Mouse (Mus musculus): ENCODE results near the gene Asic2. TPM values are rescaled to one million over a fixed set of nuclear protein-coding genes. Genes with fewer than 3 reads are reported as not detected.

Gene Asic2
- polyA plus RNA-seq, 1 experiment: 0.75 TPM

DNA sequence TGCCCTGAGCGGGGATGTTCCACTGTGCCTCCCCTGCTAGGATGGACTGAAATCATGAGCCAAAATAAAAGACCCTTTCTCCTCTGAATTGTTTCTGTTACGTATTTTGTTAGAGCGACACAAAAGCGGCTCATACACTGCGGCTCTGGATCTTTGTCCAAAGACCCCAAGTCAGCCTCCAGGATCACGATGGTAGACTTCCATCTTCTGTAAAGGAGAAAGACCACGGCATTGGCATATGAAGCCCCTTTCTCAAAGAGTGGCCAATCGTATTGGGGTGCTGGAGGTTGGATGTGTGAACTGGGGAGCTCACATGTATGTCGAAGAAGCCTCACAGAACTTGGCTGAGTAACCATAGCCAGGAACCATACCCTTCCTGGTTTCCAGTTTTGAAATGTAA, 911.5 kb downstream of the Asic2 start:
- 97% methylated on average over 9 of the region's 9 CpGs for WGBS
- no peak for TF ChIP-seq CTCF (conservative IDR thresholded peaks at IDR 0.05; ENCODE audit: insufficient read depth, insufficient read length, low read depth, low read length)
- TF ChIP-seq POLR2A (IDR thresholded peaks at IDR 0.05; ENCODE audit: low read depth, low read length): no peak
- Histone ChIP-seq H3K27ac (ENCODE audit: insufficient read depth, low read depth, low read length) (no peak overlapping the region), H3K27me3 (replicated peaks; ENCODE audit: control insufficient read depth, insufficient read depth, low read length) (no peaks in the 10 kb centered on the region), H3K4me3 (ENCODE audit: insufficient read depth, low read depth, low read length) (no peak overlapping the region), H3K36me3 (ENCODE audit: control insufficient read depth, insufficient read depth, low read length) (no peaks in the 10 kb centered on the region), H3K4me1 (ENCODE audit: control insufficient read depth, insufficient read depth, low read length) (no peaks in the 10 kb centered on the region)
- DNase-seq: no peak

DNA sequence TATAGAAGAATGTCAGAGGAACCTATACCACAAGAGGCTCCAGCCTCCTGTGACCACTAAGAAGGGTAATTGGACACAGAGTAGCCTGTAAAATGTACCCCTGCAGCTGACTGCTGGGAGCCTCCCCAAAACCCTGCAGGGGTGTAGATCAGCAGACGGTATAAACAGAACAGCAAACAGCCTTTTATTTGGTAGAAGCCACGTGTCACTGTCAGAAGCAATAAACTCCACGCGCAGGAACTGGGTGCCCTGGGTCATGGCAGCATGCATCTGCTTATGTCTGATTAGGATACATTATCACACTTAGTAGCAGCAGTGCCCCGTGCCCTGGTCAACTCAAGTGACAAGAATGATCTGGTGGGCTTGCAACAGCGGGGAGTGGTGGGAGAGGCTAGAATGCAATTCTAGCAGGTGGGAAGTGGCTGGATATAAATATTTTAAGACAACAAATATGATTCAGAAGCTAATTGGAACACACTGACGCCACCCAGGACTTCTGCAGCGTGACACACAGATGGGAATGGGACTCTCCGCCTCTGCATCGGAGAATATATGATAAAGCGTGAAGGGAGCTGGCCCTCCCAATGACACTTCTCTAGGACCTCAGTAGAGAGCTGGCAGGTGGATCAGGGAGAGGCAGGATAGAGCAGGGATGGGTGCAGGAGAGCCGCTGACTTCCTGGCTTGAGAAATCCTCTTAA, 912.7 kb downstream of the Asic2 start:
- DNase-seq: no peak
- WGBS: 64% methylated on average over 12 of the region's 12 CpGs
- Histone ChIP-seq H3K27me3 (replicated peaks; ENCODE audit: control insufficient read depth, insufficient read depth, low read length) (no peaks in the 10 kb centered on the region), H3K27ac (ENCODE audit: insufficient read depth, low read depth, low read length) (no peak overlapping the region), H3K36me3 (ENCODE audit: control insufficient read depth, insufficient read depth, low read length) (no peaks in the 10 kb centered on the region), H3K4me3 (ENCODE audit: insufficient read depth, low read depth, low read length) (no peak overlapping the region), H3K4me1 (ENCODE audit: control insufficient read depth, insufficient read depth, low read length) (no peaks in the 10 kb centered on the region)
- TF ChIP-seq POLR2A (IDR thresholded peaks at IDR 0.05; ENCODE audit: low read depth, low read length) (no peak), CTCF (conservative IDR thresholded peaks at IDR 0.05; ENCODE audit: insufficient read depth, insufficient read length, low read depth, low read length) (no peak)

DNA sequence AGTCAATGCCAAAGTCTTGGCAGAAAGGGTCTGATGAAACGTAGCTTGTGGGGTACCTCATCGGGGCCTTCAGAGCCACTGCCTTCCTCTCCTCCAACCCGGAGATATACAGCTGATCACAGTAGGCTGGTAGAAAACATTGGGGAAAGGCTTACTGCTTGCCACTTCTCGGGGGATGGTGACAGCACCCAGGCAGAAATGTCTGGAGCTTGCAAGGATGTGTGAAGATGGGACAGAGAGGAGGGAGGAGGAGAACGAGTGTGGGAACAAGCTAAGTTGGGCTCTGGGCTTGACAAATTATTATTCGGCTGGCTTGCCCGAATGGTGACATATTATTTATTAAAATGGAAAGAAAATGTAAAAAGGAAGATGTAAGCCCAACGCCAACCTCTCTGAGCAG, 914.4 kb downstream of the Asic2 start:
- Histone ChIP-seq H3K27me3 (replicated peaks; ENCODE audit: control insufficient read depth, insufficient read depth, low read length) (no peaks in the 10 kb centered on the region), H3K4me1 (ENCODE audit: control insufficient read depth, insufficient read depth, low read length) (no peaks in the 10 kb centered on the region), H3K4me3 (ENCODE audit: insufficient read depth, low read depth, low read length) (no peak overlapping the region), H3K27ac (ENCODE audit: insufficient read depth, low read depth, low read length) (no peak overlapping the region), H3K36me3 (ENCODE audit: control insufficient read depth, insufficient read depth, low read length) (no peaks in the 10 kb centered on the region)
- TF ChIP-seq POLR2A (IDR thresholded peaks at IDR 0.05; ENCODE audit: low read depth, low read length): no peak
- no peak for TF ChIP-seq CTCF (conservative IDR thresholded peaks at IDR 0.05; ENCODE audit: insufficient read depth, insufficient read length, low read depth, low read length)
- 87% methylated on average over 8 of the region's 8 CpGs for WGBS
- DNase-seq: no peak

- H3K27me3 ChIP-seq (replicated peaks; ENCODE audit: control insufficient read depth, insufficient read depth, low read length): no peaks in the 10 kb centered on the region
- DNase-seq: no peak
- H3K4me3 ChIP-seq (ENCODE audit: insufficient read depth, low read depth, low read length): no peak overlapping the region
- H3K4me1 ChIP-seq (ENCODE audit: control insufficient read depth, insufficient read depth, low read length): no peaks in the 10 kb centered on the region
- no peaks in the 10 kb centered on the region for H3K36me3 ChIP-seq (ENCODE audit: control insufficient read depth, insufficient read depth, low read length)
- TF ChIP-seq POLR2A (IDR thresholded peaks at IDR 0.05; ENCODE audit: low read depth, low read length) (no peak), CTCF (conservative IDR thresholded peaks at IDR 0.05; ENCODE audit: insufficient read depth, insufficient read length, low read depth, low read length) (no peak)
- 29% methylated on average over 3 of the region's 3 CpGs for WGBS
- H3K27ac ChIP-seq (ENCODE audit: insufficient read depth, low read depth, low read length): no peak overlapping the region
These were observed 926.6 kb downstream of the Asic2 start for GRCm38 (mm10) chr11:81041671-81042070.

DNA sequence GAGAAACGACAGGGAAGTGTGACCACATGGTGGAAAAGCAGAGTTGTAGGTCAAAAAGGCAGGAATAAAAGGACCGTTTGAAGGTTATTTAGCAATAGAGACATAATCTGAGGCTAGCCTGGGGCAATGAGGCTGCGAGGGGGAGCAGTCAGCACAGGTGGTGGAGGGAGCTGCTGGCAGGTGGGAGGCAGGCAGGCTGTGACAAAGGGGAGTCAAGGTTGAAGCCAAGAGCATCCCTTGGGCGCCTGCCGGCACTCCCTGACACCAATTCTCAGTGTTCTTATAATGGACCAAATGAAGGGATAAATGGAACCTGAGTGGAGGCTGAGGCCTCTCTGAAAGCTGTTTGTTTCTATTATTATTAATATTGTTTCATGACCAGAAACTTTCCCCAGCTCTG, 928.3 kb downstream of the Asic2 start:
- H3K27ac ChIP-seq (ENCODE audit: insufficient read depth, low read depth, low read length): no peak overlapping the region
- no peak overlapping the region for H3K4me3 ChIP-seq (ENCODE audit: insufficient read depth, low read depth, low read length)
- no peaks in the 10 kb centered on the region for H3K4me1 ChIP-seq (ENCODE audit: control insufficient read depth, insufficient read depth, low read length)
- no peak for DNase-seq
- no peaks in the 10 kb centered on the region for H3K27me3 ChIP-seq (replicated peaks; ENCODE audit: control insufficient read depth, insufficient read depth, low read length)
- H3K36me3 ChIP-seq (ENCODE audit: control insufficient read depth, insufficient read depth, low read length): no peaks in the 10 kb centered on the region
- TF ChIP-seq CTCF (conservative IDR thresholded peaks at IDR 0.05; ENCODE audit: insufficient read depth, insufficient read length, low read depth, low read length) (no peak), POLR2A (IDR thresholded peaks at IDR 0.05; ENCODE audit: low read depth, low read length) (no peak)
- WGBS: 65% methylated on average over 5 of the region's 5 CpGs

GRCm38 (mm10) chr11:81032151-81032550, 936.1 kb downstream of the Asic2 start:
- TF ChIP-seq POLR2A (IDR thresholded peaks at IDR 0.05; ENCODE audit: low read depth, low read length) (no peak), CTCF (conservative IDR thresholded peaks at IDR 0.05; ENCODE audit: insufficient read depth, insufficient read length, low read depth, low read length) (no peak)
- DNase-seq: no peak
- Histone ChIP-seq H3K36me3 (ENCODE audit: control insufficient read depth, insufficient read depth, low read length) (no peaks in the 10 kb centered on the region), H3K27me3 (replicated peaks; ENCODE audit: control insufficient read depth, insufficient read depth, low read length) (no peaks in the 10 kb centered on the region), H3K27ac (ENCODE audit: insufficient read depth, low read depth, low read length) (no peak overlapping the region), H3K4me1 (ENCODE audit: control insufficient read depth, insufficient read depth, low read length) (no peaks in the 10 kb centered on the region), H3K4me3 (ENCODE audit: insufficient read depth, low read depth, low read length) (no peak overlapping the region)
- 71% methylated on average over 3 of the region's 3 CpGs for WGBS

DNA sequence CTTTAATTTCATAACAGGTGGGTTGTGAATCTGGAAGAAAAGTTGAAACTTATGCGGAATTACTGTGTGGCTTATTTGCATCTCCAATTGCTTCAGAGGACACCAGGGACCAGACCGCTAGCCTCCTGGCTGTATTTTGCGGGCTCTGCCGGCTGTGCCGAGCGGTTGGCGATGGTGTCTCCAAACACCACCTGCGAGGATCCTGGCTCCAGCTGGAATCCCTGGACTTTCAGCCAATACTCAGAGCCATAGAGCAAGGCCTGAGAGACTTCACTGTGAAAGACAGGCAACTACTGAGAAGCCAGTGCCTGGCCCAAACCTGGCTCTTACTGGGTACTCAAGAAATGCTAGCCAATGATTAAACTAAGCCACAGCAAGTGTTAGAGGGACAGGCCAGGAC, 953.5 kb downstream of the Asic2 start:
- TF ChIP-seq CTCF (conservative IDR thresholded peaks at IDR 0.05; ENCODE audit: insufficient read depth, insufficient read length, low read depth, low read length): no peak
- no peak for TF ChIP-seq POLR2A (IDR thresholded peaks at IDR 0.05; ENCODE audit: low read depth, low read length)

More for the DNA sequence above, 953.5 kb downstream of the Asic2 start:
- no peaks in the 10 kb centered on the region for H3K27me3 ChIP-seq (replicated peaks; ENCODE audit: control insufficient read depth, insufficient read depth, low read length)
- no peaks in the 10 kb centered on the region for H3K4me1 ChIP-seq (ENCODE audit: control insufficient read depth, insufficient read depth, low read length)
- DNase-seq: no peak
- WGBS: 96% methylated on average over 8 of the region's 8 CpGs
- no peak overlapping the region for H3K27ac ChIP-seq (ENCODE audit: insufficient read depth, low read depth, low read length)
- H3K4me3 ChIP-seq (ENCODE audit: insufficient read depth, low read depth, low read length): no peak overlapping the region
- H3K36me3 ChIP-seq (ENCODE audit: control insufficient read depth, insufficient read depth, low read length): no peaks in the 10 kb centered on the region
